Mouse (Mus musculus) urinary bladder, postnatal 14 days (tissue): ENCODE data around the gene Rgs3.
"Not testable (repeated sequence)": the region's sequence is repeated elsewhere in the genome, so short reads cannot be mapped to it uniquely, and the experiment has no call there.

ENCODE experiments used
- DNase-seq: peaks from one replicate; pipeline ENCODE4 v3.0.0; 2021; ENCODE audit warnings: low spot score

Rgs3 gene

DNA sequence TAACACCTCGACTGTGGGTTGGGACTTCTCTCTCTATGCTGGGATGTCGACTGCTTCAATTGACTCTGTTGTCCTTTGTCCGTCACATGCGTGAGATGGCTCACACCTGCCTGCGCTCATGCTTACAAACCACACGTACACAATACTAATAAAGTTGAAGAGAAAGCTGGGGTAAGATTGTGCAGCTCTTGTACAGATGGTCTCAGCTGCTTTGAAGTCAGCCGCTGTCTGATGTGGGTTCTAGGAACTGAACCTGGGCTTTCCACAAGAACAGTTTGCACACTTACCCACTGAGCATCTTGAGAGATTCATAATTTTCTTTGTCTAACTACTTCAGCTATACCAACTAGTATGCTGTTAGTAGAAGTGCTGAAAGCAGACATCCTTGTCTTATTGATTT is 7.7 kb upstream of the Rgs3 start:
- DNase-seq: no peak

DNA sequence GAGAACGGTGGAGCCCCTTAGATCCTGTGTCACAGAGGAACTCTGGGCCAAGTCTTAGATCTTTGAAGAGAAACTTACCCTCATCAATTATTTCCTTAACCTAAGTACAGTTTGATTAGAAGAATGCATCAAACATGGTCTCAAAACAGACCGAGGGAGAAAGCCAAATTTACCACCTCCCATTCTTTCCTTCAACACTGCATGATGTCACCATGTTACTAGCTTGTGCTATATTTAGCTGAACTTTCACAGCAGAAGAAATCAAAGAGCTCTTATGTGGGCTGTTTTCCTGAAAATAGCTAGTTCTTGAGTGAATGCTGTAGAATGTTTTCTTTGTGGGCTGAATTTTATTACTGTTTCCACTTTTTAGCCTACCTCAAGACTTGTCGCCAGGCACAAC is 2.2 kb upstream of the Rgs3 start:
- DNase-seq: no peak

DNA sequence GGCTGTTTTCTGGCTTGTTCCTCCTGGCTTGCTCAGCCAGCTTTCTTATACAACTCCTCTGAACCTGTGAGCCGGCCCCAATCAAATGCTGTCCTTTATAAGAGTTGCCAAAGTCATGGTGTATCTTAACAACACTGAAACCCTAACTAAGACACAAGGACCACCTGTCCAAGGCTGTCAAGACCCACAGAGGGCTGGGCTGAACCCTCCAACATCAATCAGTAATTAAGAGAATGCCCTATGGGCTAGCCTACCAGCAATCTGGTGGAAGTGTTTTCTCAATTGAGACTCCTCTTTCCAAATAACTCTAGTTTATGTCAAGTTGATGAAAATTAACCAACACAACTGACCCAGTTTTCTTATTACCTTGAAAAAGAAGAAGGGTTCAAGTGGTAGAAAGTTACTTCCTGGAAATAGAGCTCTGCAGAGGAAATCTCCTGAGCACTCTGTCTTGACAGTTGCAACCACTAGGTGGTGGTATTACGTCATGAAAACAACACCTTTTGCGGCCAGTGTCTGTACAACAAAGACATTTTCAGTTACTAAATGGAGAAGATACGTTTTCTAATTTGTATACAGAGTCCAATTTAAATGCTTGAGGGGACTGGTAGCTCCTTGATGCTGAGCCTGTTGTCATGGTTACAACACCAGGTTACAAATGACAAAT is 1.4 kb downstream of the Rgs3 start:
- peak; percentile 77 for DNase-seq

DNA sequence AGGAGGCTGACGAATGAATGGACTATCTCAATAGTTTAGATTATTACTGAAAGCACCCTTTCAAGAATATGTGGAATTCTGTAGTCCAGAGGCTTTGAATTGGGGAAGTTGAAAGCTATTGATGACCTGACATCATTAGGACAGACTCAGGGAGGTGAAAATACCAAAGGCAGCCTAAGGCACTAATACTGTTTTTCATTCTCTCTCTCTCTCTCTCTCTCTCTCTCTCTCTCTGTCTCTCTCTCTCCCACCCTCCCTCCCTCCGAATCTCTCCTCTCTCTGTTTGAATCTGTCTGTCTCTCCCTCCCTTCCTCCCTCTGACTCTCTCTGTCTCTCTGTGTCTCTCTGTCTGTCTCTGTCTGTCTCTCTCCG is 2.0 kb downstream of the Rgs3 start:
- DNase-seq: no peak

DNA sequence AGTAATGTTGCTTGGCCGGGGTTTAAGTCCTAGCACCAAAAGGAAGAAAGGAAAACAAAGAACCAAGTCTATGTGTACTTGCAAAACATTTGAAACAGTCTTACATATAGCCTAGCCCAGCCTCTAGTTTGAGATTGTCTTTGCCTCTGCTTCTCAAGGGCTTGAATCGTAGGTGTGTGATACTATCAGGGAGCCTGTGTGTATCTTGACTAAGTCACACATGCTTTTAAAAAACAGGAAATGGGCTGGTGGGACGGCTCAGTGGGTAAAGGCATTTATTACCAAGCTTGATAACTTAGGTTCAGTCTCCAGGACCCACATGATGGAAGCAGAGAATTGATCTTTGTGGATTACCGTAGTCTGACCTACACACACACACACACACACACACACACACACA is 2.4 kb downstream of the Rgs3 start:
- DNase-seq: no peak

DNA sequence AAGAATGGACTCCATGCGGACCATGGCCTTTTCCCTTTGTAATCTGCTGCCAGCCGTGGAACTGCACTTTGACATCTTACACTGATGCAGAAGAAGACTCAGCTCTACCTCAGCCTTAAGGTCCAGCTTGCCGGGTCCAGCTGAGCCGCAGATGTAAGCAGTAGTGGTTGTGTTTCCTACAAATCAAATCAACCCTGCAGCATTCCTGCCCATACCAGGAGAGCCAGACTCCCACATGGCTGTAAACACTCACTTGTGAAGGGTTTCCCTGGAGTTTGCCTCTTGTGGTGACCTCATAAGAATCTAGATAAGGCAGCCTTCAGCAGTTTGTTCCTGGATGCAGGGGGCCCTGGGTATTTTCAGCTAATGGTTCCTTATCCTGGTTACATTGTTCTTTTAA is 6.9 kb downstream of the Rgs3 start:
- no peak for DNase-seq

DNA sequence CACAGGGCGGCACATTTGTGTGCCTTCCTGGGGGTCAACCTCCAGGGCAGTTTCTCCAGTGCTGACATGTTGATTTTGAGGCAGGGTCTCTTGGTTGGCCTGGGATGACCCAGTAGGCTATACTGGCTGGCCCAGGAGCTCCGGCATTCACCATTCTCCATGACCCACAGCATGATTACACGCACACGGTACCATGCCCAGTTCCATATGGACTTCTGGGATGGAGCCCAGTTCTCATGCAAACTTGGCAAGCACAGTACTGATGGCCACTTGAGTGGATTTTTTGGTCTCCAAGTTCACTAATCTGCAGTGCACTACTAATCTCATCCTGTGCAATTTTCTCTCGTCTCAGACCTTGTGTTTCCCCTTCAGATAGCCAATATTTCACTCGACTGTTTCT is 8.0 kb downstream of the Rgs3 start:
- DNase-seq: no peak

DNA sequence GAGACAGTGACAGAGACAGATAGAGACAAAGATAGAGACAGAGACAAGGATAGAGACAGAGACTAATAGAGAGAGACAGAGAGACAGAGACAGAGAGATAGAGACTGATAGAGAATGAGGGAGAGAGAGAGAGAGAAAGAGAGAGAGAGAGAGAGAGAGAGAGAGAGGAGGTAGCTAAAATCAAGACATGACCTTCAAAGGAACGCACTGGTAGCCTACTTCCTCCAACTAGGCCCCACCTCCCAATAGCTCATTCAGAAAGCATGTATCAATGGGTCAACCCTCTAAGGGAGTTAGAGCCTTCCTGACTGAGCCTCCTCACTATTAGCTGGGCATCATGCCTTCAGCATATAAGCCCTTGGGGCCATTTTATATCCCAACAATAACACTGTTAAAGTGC is 8.7 kb downstream of the Rgs3 start:
- DNase-seq: no peak

DNA sequence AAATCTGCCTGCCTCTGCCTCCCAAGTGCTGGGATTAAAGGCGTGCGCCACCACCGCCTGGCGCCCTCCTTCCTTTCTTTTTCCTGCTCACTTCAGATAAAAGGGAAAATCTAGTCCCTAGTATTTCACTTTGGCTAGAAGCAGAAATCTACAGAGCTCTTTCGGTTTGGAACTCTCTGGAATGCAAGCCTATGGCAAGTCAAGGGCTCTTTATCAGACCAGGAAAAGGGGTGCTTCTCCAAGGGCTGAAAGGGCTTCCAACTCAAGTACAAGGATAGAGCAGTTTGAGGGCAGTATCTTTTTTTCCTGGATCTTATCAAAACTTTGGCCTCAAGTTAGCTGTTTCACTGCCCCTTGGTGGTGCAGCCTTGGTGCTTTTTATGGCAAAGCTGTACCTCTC is 10.0 kb downstream of the Rgs3 start:
- DNase-seq: no peak

DNA sequence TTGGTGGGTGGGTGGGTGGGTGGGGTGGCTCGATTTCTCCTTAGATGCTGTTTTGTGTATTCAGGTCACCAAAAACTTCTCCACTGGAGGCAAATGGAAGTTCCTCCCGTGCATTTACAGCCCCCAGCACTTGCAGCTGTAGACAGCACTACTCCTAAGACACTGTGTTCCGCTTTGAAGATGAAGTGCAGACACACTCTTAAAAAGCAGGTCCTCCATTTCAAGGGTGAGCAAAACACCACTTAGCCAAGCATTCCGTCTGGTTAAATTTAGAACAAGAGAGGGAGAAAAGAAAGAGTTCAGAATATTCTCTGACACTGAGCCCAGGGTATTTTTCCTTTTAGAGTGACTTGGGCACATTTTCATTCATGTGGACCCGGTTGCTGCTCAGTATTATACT is 10.4 kb downstream of the Rgs3 start:
- no peak for DNase-seq

DNA sequence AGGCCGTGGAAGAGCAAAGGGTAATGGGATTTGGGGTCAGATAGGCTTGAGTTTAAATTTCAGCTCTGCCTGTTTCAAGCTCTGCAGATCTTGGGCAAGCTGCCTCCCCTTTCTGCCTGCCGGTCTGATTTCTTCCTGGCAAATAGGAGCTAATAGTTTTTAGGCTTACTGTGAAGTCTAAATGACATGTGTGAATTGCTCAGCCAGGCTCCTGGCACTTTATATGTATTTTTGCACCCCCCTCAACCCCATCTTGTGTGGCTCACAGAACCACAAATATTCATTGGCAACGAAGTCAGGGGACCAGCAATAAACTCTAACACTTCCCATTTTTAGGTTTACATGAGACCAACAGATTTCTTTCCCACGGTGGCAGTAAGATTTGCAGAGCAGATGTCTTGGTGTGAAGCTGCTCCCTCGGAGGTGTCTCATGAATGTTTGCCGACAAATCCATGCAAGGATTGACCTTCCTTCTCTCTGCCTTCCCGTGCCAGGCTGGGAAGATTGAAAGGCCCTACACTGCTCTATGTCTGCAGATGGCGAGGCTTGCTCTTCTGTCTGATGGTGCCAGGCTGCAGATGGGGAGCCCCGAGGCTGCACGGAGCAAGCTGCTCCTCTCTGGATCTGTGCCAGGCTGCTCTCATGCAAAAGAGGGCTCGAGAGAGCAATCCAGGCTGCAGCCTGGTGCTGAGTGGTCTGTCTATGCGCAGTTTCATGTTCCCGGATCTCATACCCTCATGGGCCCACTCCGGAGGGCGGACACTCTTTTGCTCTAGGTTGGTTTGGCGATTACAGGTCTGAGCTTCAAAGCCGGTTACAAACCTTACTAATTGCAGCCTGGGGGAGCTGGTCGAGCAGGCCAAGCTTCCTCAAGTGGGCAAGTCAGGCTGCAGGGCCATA is 23.0 kb downstream of the Rgs3 start:
- no peak for DNase-seq

DNA sequence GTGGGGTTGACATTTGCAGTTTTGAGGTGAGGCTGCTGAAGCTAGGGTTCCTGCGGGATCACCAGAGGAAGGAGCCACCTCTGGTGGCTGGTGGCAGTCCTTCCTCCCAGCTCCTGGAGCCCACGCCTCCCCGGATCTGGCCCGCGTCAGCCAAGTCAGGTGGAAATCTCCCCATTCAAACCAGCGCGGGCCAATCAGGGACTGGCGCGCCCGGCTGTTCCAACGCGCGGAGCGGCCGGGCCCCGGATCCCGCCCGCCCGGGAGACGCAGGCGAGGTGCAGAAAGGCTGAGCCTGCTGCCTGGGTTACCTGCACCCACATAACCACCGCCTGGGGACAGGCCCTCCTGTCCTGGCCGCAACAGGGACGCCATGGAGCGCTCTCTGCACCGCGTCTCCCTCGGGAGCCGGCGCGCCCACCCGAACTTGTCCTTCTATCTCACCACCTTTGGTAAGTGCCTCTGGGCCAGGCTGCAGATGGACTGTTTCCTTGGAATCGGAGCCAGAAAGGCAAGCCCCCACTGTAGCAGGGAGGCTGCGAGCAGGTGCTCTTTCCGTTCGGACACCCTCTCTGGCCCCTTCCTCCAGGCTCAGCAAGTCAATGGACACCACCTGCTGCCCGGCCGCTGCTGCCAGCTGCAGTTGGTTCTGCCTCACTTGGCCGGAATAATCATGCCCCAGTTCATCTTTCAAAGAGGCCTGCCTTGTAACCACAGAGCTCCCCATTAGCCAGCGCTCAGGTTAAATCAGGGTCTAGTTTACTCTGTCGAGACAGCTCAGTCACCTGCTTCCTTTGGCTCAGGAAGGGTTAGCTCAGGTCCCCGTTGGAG is 23.8 kb downstream of the Rgs3 start:
- DNase-seq: peak; percentile 66

DNA sequence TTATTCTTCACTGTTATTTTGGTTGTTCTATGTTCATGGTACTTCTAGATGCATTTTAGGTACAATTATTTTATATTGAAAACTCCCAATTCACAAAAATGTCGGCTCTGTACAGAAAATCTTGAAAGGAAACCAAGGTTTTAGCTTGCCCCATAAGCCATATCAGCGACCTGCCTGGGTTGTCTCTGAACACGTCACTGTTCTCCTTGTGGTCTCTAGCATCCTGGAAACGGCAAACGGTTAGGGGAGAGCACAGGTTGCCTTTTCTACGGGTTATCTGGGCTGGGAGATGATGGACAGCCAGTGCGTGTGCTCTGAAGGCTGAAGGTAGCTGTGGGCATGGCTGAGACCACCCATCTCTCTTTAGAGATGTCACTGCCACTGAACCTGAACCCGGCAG is 27.4 kb downstream of the Rgs3 start:
- no peak for DNase-seq

DNA sequence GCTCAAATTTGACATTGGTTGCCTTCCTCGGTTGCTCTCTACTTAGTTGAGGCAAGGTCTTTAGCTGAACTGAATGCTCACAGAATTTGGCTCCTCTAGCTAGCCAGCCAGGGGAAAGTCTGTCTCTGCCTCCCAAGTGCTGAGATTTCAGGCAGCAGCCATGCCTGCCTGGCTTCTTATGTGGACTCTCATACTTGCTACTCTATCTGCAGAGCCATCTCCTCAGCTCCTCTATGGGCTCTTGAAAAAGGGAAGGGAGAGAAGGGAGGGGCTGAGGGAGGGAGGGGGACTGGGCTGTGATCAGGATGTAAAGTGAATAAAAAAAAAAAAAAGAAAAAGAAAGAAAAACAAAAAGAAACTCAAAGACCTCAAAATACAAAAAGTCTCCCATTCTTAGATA is 31.2 kb downstream of the Rgs3 start:
- no peak for DNase-seq

DNA sequence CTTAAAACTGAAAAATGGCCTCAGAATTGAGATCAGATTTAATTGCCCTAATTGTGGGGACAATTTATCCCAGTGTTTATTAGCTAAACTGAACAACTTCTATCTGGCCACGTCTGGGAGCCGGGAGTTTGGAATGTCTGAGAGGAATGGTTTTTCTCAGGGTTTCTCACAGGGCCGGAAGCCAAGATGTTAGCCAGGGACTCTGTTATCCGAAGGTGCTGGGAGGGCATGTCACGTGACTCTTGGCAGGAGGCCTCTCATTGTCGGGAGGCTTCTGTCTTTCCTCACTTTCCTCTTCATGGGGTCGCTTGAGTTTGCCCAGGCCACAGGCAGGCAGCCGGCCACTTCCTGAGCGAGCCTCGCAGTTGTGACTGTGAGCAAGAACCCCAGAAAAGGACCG is 31.7 kb downstream of the Rgs3 start:
- DNase-seq: peak; percentile 28

DNA sequence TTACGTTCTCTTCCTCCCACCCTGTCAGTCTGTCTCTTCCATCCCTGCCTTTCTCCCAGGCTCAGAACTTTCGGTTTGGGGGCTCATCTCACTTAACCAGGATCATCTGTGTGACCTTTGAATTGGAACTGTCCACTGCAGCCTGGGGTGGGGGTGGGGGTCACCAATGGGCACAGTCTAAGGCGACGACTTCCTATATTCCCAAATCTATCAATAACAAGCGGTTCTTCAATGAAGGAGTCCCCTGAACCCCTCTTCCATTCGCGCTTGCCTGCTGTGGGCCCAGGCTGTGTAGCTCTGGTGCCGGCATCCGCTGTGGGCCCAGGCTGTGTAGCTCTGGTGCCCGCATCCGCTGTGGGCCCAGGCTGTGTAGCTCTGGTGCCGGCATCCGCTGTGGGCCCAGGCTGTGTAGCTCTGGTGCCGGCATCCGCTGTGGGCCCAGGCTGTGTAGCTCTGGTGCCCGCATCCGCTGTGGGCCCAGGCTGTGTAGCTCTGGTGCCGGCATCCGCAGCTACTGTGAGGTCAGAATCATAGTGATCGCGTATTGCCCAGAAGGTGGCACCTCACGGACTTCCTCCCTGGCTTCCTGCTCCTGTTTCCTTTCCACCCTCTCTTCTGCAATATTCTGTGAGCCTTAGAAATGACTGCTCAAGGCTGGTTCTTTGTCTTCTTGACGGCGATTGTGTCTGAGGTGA is 34.0 kb downstream of the Rgs3 start:
- DNase-seq: not testable (repeated sequence)

DNA sequence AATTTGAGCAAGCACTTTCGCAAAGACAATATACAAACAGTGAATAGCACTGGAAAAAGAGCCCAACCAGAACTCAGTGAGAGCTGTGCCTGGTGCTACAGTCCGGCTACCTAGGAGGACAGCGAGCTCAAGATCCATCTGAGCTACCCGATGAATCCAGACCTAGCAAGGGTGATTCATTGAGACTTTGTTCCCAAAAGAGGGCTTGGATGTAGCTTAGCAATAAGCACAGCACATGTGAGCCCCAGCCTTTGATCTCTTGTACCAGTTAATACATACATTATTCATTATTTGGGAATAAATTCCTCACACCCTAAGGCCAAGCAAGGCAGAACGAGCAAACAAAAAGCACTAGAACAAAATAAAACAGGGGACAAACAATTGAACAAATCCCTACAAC is 34.8 kb downstream of the Rgs3 start:
- DNase-seq: no peak

DNA sequence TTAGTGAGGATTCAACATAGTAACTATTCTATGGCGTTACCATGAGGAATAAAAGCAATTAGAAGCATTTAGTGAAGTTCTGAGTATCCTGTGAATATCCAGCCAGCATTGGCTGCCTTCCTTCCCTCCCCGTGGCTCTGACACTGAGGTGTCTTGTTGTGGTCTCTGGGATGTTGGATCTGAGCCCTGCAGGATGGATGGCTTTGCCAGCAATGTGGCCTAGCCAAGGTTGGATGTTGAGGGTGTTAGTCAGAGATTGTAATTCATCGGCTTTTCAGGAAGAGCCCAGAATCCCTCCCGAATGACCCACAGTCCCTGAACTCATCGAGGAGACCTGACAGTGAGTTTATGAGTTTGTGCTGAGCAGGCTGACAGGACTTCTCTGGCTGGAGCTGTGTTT is 36.4 kb downstream of the Rgs3 start:
- DNase-seq: peak; percentile 66

DNA sequence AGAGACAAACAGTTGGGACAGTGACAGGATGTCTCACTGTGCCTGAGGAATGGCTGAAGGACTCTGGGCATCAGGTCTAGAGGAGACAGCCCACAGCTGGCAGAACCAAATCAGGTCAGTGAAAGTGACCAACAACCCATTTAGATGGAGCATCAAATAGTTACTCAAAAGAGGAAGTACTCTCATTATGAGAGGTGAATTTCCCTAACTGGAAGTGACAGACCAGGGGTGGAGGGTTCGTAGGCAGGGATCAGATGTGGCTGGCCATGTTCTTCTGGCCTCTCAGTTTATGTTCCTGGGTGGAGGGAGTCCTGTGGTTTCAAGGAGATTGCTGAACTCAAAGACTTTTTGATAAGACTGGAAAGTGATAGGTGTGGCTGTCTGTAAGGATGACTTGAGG is 40.9 kb downstream of the Rgs3 start:
- no peak for DNase-seq

DNA sequence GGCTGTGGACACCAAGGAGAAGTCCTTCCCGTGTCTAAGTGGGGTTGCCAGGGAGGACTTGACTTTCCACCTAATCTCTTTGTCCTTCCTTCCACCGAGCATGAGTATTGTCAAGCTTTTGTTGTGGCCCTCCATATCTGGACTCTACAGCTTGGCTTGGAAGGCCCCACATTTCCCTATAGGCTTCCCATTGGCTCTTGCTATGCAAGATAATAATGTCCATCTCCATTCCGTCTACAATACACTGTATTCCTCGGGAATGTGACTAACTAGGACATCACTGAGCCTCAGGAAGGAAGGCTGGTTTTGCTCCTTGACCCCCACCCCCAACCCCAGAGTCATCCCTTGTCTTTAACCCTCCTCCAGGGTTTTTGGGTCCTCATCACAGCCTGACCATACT is 44.0 kb downstream of the Rgs3 start:
- no peak for DNase-seq

DNA sequence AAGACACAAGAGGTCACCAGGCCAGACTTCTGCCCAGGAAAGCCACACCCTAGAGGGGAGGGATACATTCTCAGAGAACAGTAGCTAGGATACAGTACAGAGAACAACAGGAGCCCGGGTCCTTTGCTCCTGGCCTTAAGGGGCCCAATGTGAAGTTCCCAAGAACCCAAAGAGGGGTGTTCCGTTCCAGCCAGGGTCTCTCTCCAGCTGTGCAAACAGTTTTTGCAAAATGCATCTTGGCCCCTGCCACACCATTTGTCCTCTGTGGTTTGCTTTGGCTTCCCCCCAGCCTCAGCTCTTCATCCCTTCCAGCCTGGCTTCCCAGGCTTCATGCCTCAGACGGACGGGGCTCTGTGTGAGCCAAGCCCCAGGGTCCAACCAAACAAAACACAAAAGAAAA is 44.4 kb downstream of the Rgs3 start:
- DNase-seq: no peak

DNA sequence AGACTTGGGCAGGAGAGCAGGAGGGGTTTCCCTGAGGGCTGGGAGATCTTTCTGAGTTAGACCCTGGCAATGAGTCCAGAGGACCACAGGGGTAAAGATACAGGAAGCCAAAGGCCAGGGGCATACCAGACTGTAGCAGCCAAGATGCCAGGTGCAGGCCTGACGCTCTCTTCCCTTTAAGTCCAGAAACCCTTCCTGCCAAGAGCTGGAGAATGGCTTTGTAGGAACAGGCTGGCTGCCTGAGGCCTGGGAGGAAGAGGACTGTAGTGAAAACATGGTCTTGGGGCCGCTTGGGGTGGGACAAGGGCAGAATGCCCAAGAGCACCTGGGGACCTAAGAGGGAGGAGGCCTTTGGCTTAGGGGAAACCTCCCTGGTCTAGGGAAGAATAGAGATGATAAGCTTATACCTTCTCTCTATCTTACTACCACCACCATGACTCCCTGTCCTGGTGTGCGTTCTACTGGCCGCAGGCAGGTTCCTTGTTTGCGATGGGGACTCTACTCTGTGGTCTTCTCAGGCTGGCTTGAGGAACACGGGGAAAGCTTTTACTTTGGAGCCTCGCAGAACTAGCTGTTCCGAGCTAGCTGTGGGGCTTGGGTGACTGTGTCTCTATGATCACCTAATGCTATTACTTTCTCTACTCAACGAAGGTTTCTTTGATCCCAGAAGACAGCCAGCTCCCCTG is 46.4 kb downstream of the Rgs3 start:
- no peak for DNase-seq
